Comparison of ENCODE assay signal across 11 mouse cellular contexts in genomic region chr6:136979274-136980082, GRCm38 (mm10). TPM values are rescaled to one million over a fixed set of nuclear protein-coding genes. Genes with fewer than 3 reads are reported as not detected.
DNase-seq lines count a peak whose midpoint lies in the region; ATAC-seq lines count a peak whose summit lies in the region.
"Had no signal": no experiment of that assay in that cellular context is flagged by ENCODE, and none has a peak within 500 bp of the region (broad histone marks: within the 10 kb centered on the region; RNA-seq: fewer than 3 reads in every experiment).

No protein-coding gene starts in this region.

- no peaks in the 10 kb centered on the region for H3K36me3 ChIP-seq in forebrain, embryonic 11.5 days (ENCODE audit: control insufficient read depth, insufficient read depth, low read length)
- H3K36me3 ChIP-seq in forebrain, embryonic 10.5 days (replicated peaks): no peaks in the 10 kb centered on the region

- no peaks in the 10 kb centered on the region for H3K9me3 ChIP-seq in forebrain, embryonic 11.5 days (ENCODE audit: control insufficient read depth, low read length)
- H3K9me3 ChIP-seq in forebrain, embryonic 10.5 days: no peaks in the 10 kb centered on the region

- WGBS in forebrain, embryonic 11.5 days: 89% methylated on average over 23 of the region's 23 CpGs
- 88% methylated on average over 23 of the region's 23 CpGs for WGBS in forebrain, embryonic 10.5 days

- no peak overlapping the region for H3K27ac ChIP-seq in forebrain, embryonic 11.5 days (ENCODE audit: low read depth, low read length)
- H3K27ac ChIP-seq in forebrain, embryonic 10.5 days: no peak overlapping the region

- peak; percentile 41 for DNase-seq in forebrain, embryonic 11.5 days (ENCODE audit: low spot score)
- no peak for DNase-seq in forebrain, embryonic 10.5 days (ENCODE audit: extremely low spot score, low spot score)
- DNase-seq in 416B (ENCODE audit: low read depth): peak; percentile 89
- no peak for DNase-seq in right cerebral cortex, postnatal 36 days (ENCODE audit: low spot score in 2 of 2)
- DNase-seq in ovary, adult 18-20 months (ENCODE audit: low spot score): no peak
- DNase-seq in frontal cortex, postnatal 10 days (ENCODE audit: low spot score in 2 of 2): no peak
- DNase-seq: gastrocnemius, adult 2 months had no signal

- H3K9ac ChIP-seq in forebrain, embryonic 11.5 days (ENCODE audit: low read length): no peak overlapping the region

- no peak overlapping the region for H3K4me3 ChIP-seq in forebrain, embryonic 11.5 days (ENCODE audit: low read depth, low read length)
- no peak overlapping the region for H3K4me3 ChIP-seq in forebrain, embryonic 10.5 days
- H3K4me3 ChIP-seq: gastrocnemius, adult 2 months; myocyte had no signal

- H3K4me2 ChIP-seq in forebrain, embryonic 11.5 days (ENCODE audit: low read depth, low read length, severe bottlenecking): no peak overlapping the region

- no peaks in the 10 kb centered on the region for H3K27me3 ChIP-seq in forebrain, embryonic 11.5 days (ENCODE audit: control insufficient read depth, insufficient read depth, low read length)
- no peaks in the 10 kb centered on the region for H3K27me3 ChIP-seq in forebrain, embryonic 10.5 days (ENCODE audit: poor library complexity, severe bottlenecking)

- ATAC-seq in forebrain, embryonic 11.5 days (replicated peaks; ENCODE audit: low FRiP score): no peak
- peak; percentile 87 to 93 for ATAC-seq in hematopoietic stem cell, adult 5-6 weeks (replicated peaks in 1 of 2; ENCODE audit: insufficient read depth in 1 of 2, low FRiP score in 2 of 2, low TSS enrichment in 1 of 2, low read depth in 1 of 2, poor library complexity in 2 of 2, severe bottlenecking in 2 of 2)
- peak; percentile 84 for ATAC-seq in megakaryocyte progenitor cell, adult 5-6 weeks (replicated peaks; ENCODE audit: poor library complexity)

- H3K4me1 ChIP-seq in forebrain, embryonic 11.5 days (replicated peaks; ENCODE audit: control insufficient read depth, insufficient read depth, low read length): no peaks in the 10 kb centered on the region
- H3K4me1 ChIP-seq in forebrain, embryonic 10.5 days: peaks cover 9% of the 10 kb centered on the region

RNA-seq across cellular contexts. Expression of gene Arhgdib, which starts 37.8 kb away (rescaled TPM):
- 21.3 and 25.2 TPM in 2 replicates for polyA plus RNA-seq in forebrain, embryonic 11.5 days (2014; fragmentation: Nextera tagmentation; extraction: Ambion mirVana)
- 22.0 and 25.3 TPM in 2 replicates for polyA plus RNA-seq in forebrain, embryonic 10.5 days (2016; fragmentation: Nextera tagmentation; extraction: Ambion mirVana)
- 665 and 866 TPM in 2 replicates for total RNA-seq in hematopoietic stem cell, adult 5-6 weeks (2017)
- 2,686 and 2,904 TPM in 2 replicates for total RNA-seq in megakaryocyte progenitor cell, adult 5-6 weeks (2015)
- total RNA-seq in megakaryocyte progenitor cell, adult 5-6 weeks (2017): 1,309 and 1,334 TPM in 2 replicates

RNA-seq across cellular contexts. Expression of gene Pde6h, which starts 55.8 kb away (rescaled TPM):
- polyA plus RNA-seq in forebrain, embryonic 11.5 days (2014; fragmentation: Nextera tagmentation; extraction: Ambion mirVana): not detected in 2 replicates
- not detected in 2 replicates for polyA plus RNA-seq in forebrain, embryonic 10.5 days (2016; fragmentation: Nextera tagmentation; extraction: Ambion mirVana)
- total RNA-seq in hematopoietic stem cell, adult 5-6 weeks (2017): 0.44 TPM in 1 of 2 replicates, not detected in the other
- 0.05 TPM in 1 of 2 replicates, not detected in the other for total RNA-seq in megakaryocyte progenitor cell, adult 5-6 weeks (2015)
- total RNA-seq in megakaryocyte progenitor cell, adult 5-6 weeks (2017): 0.03 and 0.08 TPM in 2 replicates
- total RNA-seq: gastrocnemius, adult 2 months had no signal
- polyA plus RNA-seq: embryonic facial prominence, embryonic 11.5 days had no signal

RNA-seq across cellular contexts. Expression of gene Erp27, which starts 57.5 kb away (rescaled TPM):
- polyA plus RNA-seq in forebrain, embryonic 11.5 days (2014; fragmentation: Nextera tagmentation; extraction: Ambion mirVana): not detected in 2 replicates
- polyA plus RNA-seq in forebrain, embryonic 10.5 days (2016; fragmentation: Nextera tagmentation; extraction: Ambion mirVana): not detected in 2 replicates
- 1.5 TPM in 1 of 2 replicates, not detected in the other for total RNA-seq in hematopoietic stem cell, adult 5-6 weeks (2017)
- total RNA-seq in megakaryocyte progenitor cell, adult 5-6 weeks (2015): 1.0 and 4.4 TPM in 2 replicates
- total RNA-seq in megakaryocyte progenitor cell, adult 5-6 weeks (2017): 0.25 and 0.91 TPM in 2 replicates
- polyA plus RNA-seq: embryonic facial prominence, embryonic 11.5 days had no signal

Comparison
In these comparisons a context has a peak if more than half of its experiments do, and no peak if none do; other contexts are left out.
1. DNase-seq: peak in forebrain, embryonic 11.5 days (single experiment) and 416B (single experiment); none in forebrain, embryonic 10.5 days (single experiment), right cerebral cortex, postnatal 36 days (0 of 2), ovary, adult 18-20 months (single experiment) and frontal cortex, postnatal 10 days (0 of 2).